ENCODE assay signal across 25 mouse cellular contexts in genomic region chr3:136849035-136849434, GRCm38 (mm10).
DNase-seq lines count a peak whose midpoint lies in the region; ATAC-seq and TF ChIP-seq lines count a peak whose summit lies in the region.
"Had no signal": no experiment of that assay in that cellular context is flagged by ENCODE, and none has a peak within 500 bp of the region (broad histone marks: within the 10 kb centered on the region; RNA-seq: fewer than 3 reads in every experiment).

No protein-coding gene starts in this region.

- no peak for TF ChIP-seq POLR2A in kidney, adult 2 months (IDR thresholded peaks at IDR 0.05; ENCODE audit: low read depth, low read length)

- WGBS in kidney, adult 2 months = 96% methylated on average over 1 of the region's 1 CpGs
- 82% methylated on average over 1 of the region's 1 CpGs for WGBS in midbrain, embryonic 11.5 days
- WGBS in midbrain, embryonic 14.5 days = 93% methylated on average over 1 of the region's 1 CpGs

- no peak overlapping the region for H3K27ac ChIP-seq in kidney, adult 2 months (ENCODE audit: insufficient read depth, low read depth, low read length)
- no peak overlapping the region for H3K27ac ChIP-seq in midbrain, embryonic 11.5 days (ENCODE audit: low read depth, low read length)
- no peak overlapping the region for H3K27ac ChIP-seq in midbrain, embryonic 14.5 days (replicated peaks; ENCODE audit: low read depth, low read length)
- H3K27ac ChIP-seq: embryonic facial prominence, embryonic 10.5 days; embryonic facial prominence, embryonic 13.5 days; forebrain, embryonic 12.5 days; forebrain, embryonic 15.5 days; heart, adult 2 months; hindbrain, embryonic 10.5 days; hindbrain, embryonic 13.5 days; intestine, embryonic 15.5 days had no signal

- H3K4me1 ChIP-seq in kidney, adult 2 months (ENCODE audit: control insufficient read depth, insufficient read depth, low read length) = no peaks in the 10 kb centered on the region
- H3K4me1 ChIP-seq in midbrain, embryonic 11.5 days (ENCODE audit: control insufficient read depth, insufficient read depth, low read length) = peaks cover 3% of the 10 kb centered on the region; the same call in 1 of the 2 replicates
- peaks cover 1% of the 10 kb centered on the region for H3K4me1 ChIP-seq in midbrain, embryonic 14.5 days (ENCODE audit: control insufficient read depth, insufficient read depth, low read length)
- H3K4me1 ChIP-seq: intestine, embryonic 15.5 days had no signal

- no peaks in the 10 kb centered on the region for H3K9me3 ChIP-seq in midbrain, embryonic 11.5 days (ENCODE audit: control insufficient read depth, low read length)
- H3K9me3 ChIP-seq in midbrain, embryonic 14.5 days (ENCODE audit: control insufficient read depth, low read length) = no peaks in the 10 kb centered on the region
- H3K9me3 ChIP-seq: embryonic facial prominence, embryonic 10.5 days; embryonic facial prominence, embryonic 13.5 days; forebrain, embryonic 12.5 days; forebrain, embryonic 15.5 days; hindbrain, embryonic 10.5 days; hindbrain, embryonic 13.5 days; intestine, embryonic 15.5 days had no signal

- intact Hi-C loops in gastrocnemius, postnatal 14 days (cut with DNase I; ENCODE audit: low total_unique reads) = no loop called here

- H3K9ac ChIP-seq in midbrain, embryonic 11.5 days (ENCODE audit: low read length) = no peak overlapping the region
- no peak overlapping the region for H3K9ac ChIP-seq in midbrain, embryonic 14.5 days (replicated peaks; ENCODE audit: low read length)
- H3K9ac ChIP-seq: embryonic facial prominence, embryonic 13.5 days; forebrain, embryonic 12.5 days; forebrain, embryonic 15.5 days; hindbrain, embryonic 13.5 days; intestine, embryonic 15.5 days had no signal

- H3K27me3 ChIP-seq in kidney, adult 2 months (replicated peaks; ENCODE audit: control insufficient read depth, insufficient read depth, low read length) = no peaks in the 10 kb centered on the region
- H3K27me3 ChIP-seq in midbrain, embryonic 11.5 days (ENCODE audit: control insufficient read depth, insufficient read depth, low read length) = no peaks in the 10 kb centered on the region
- H3K27me3 ChIP-seq in midbrain, embryonic 14.5 days (ENCODE audit: control insufficient read depth, insufficient read depth, low read length) = no peaks in the 10 kb centered on the region
- H3K27me3 ChIP-seq: embryonic facial prominence, embryonic 13.5 days; forebrain, embryonic 12.5 days; forebrain, embryonic 15.5 days; hindbrain, embryonic 13.5 days; intestine, embryonic 15.5 days had no signal

- H3K4me3 ChIP-seq in kidney, adult 2 months (ENCODE audit: insufficient read depth, low read depth, low read length) = no peak overlapping the region
- no peak overlapping the region for H3K4me3 ChIP-seq in midbrain, embryonic 11.5 days (ENCODE audit: low read depth, low read length)
- H3K4me3 ChIP-seq in midbrain, embryonic 14.5 days (replicated peaks; ENCODE audit: low read depth, low read length) = no peak overlapping the region
- H3K4me3 ChIP-seq: embryonic facial prominence, embryonic 10.5 days; embryonic facial prominence, embryonic 13.5 days; erythroblast, embryonic 14.5 days; forebrain, embryonic 12.5 days; forebrain, embryonic 15.5 days; heart, adult 2 months; hindbrain, embryonic 10.5 days; hindbrain, embryonic 13.5 days; intestine, embryonic 15.5 days had no signal

- no peak for ATAC-seq in midbrain, embryonic 11.5 days (ENCODE audit: low FRiP score)
- no peak for ATAC-seq in midbrain, embryonic 14.5 days (ENCODE audit: low FRiP score, low TSS enrichment)
- ATAC-seq: CD4-positive, CD25-positive, alpha-beta regulatory T cell, adult 4 months; forebrain, embryonic 15.5 days; hindbrain, embryonic 16.5 days; intestine, embryonic 15.5 days had no signal

- no peak overlapping the region for H3K4me2 ChIP-seq in midbrain, embryonic 11.5 days
- no peak overlapping the region for H3K4me2 ChIP-seq in midbrain, embryonic 14.5 days (ENCODE audit: low read length)
- H3K4me2 ChIP-seq: embryonic facial prominence, embryonic 13.5 days; forebrain, embryonic 12.5 days; forebrain, embryonic 15.5 days; heart, embryonic 11.5 days; hindbrain, embryonic 13.5 days; intestine, embryonic 15.5 days had no signal

- TF ChIP-seq CTCF in kidney, adult 2 months (conservative IDR thresholded peaks at IDR 0.05; ENCODE audit: insufficient read depth, insufficient read length, low read depth, low read length) = no peak

- DNase-seq in gastrocnemius, postnatal 14 days = peak; percentile 11
- no peak for DNase-seq in gastrocnemius, adult 18-20 months (ENCODE audit: low spot score)
- DNase-seq in kidney, adult 2 months = peak; percentile 23
- DNase-seq in kidney, postnatal 14 days = no peak
- DNase-seq in midbrain, embryonic 11.5 days (ENCODE audit: low spot score, missing footprints) = peak; percentile 71
- DNase-seq in midbrain, embryonic 14.5 days = no peak
- DNase-seq: adrenal gland, adult 2 months; adrenal gland, postnatal 14 days; cerebellum, adult 11 months; cerebellum, adult 8-10 months; cerebellum, postnatal 36 days; embryo, embryonic 11 days; gastrocnemius, postnatal 10 days; heart, adult 2 months had no signal

- H3K36me3 ChIP-seq in kidney, adult 2 months (ENCODE audit: control insufficient read depth, insufficient read depth, low read length) = no peaks in the 10 kb centered on the region
- H3K36me3 ChIP-seq in midbrain, embryonic 11.5 days (ENCODE audit: control insufficient read depth, insufficient read depth, low read length) = no peaks in the 10 kb centered on the region
- H3K36me3 ChIP-seq in midbrain, embryonic 14.5 days (ENCODE audit: control insufficient read depth, insufficient read depth, low read length) = no peaks in the 10 kb centered on the region
- H3K36me3 ChIP-seq: embryonic facial prominence, embryonic 10.5 days; embryonic facial prominence, embryonic 13.5 days; forebrain, embryonic 12.5 days; forebrain, embryonic 15.5 days; hindbrain, embryonic 10.5 days; hindbrain, embryonic 13.5 days; intestine, embryonic 15.5 days had no signal

Comparison
In these comparisons a context has a peak if more than half of its experiments do, and no peak if none do; other contexts are left out.
1. DNase-seq: peak in gastrocnemius, postnatal 14 days (single experiment), kidney, adult 2 months (single experiment) and midbrain, embryonic 11.5 days (single experiment); none in gastrocnemius, adult 18-20 months (single experiment), kidney, postnatal 14 days (single experiment) and midbrain, embryonic 14.5 days (single experiment).